Mouse (Mus musculus) intestine, embryonic 15.5 days (tissue): ENCODE measurements around the gene Zc3h13. TPM values are rescaled to one million over a fixed set of nuclear protein-coding genes. Genes with fewer than 3 reads are reported as not detected.

Experiments
- polyA plus RNA-seq: library from polyadenylated mRNA; unstranded; fragments of >200 nt; fragmentation: Nextera tagmentation; extraction: Ambion mirVana; gene quantifications from 2 replicates; pipeline ENCODE4 v1.2.1, GENCODE M21; 2015

The Zc3h13 gene
- polyA plus RNA-seq, 1 experiment from 2014 or later, result 26.8 TPM

Other genes starting within 250 kb of the Zc3h13 start
- gene Lrrc63, start 153.5 kb upstream of the Zc3h13 start, polyA plus RNA-seq, result 0.05 TPM in 1 of 2 replicates, not detected in the other
- gene Lcp1, start 153.3 kb upstream of the Zc3h13 start, polyA plus RNA-seq, result 81.6 and 81.9 TPM in 2 replicates
- 4.0 and 4.7 TPM in 2 replicates for gene Cpb2, start 42.1 kb upstream of the Zc3h13 start, polyA plus RNA-seq
- 0.06 and 0.24 TPM in 2 replicates for gene Siah3, start 171.6 kb downstream of the Zc3h13 start, polyA plus RNA-seq